Mouse (Mus musculus): Measurements from ENCODE around the gene Ankrd13a. TPM values are rescaled to one million over a fixed set of nuclear protein-coding genes. Genes with fewer than 3 reads are reported as not detected.

Gene Ankrd13a
- polyA plus RNA-seq, 1 experiment from 2014 or later = 28.5 TPM

DNA sequence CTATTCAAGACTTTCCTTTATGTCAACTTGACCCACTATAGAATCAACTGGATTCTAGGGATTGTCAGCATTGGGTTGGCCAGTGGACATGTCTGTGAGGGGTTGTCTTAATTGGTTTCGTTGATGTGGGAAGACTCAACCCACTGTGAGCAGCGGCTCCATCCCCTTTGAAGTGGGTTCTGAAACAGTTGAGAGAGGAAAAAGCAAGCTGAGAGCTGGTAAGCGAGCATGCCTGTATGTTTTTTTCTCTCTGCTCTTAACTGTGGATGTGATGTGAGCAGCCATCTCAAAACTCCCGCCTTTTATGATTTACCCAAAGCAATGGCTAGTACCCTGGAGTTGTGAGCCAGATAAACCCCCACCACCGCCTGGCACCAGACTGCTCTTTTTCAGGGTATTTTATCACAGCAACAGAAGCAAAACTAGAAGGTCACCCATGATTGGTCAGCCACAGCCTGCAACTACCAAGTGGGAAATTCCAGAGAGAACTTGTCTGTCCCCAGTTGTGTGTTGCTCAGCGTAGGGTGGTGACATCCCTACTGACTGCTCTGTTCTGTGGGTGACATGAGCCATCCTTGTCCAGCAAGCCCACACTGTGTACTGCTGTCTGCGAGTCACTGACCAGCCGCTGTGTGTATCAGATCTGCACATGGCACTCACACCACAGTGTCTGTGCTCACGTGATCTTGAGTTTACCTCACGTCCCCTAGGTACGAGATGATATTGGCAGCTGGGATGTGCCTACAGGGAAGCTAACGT is 9.1 kb downstream of the Ankrd13a start:
- Histone ChIP-seq H3K27me3 (replicated peaks) (no peaks in the 10 kb centered on the region), H3K4me1 (peaks cover 66% of the 10 kb centered on the region), H3K36me3 (peaks cover 30% of the 10 kb centered on the region), H3K9ac (no peak overlapping the region), H3K9me3 (no peaks in the 10 kb centered on the region), H3K27ac (replicated peaks) (0 out of 2 replicates have a peak overlapping the region, but pooled peaks have one; percentile 26), H3K4me3 (no peak overlapping the region), H3K4me2 (no peak overlapping the region)
- no peak for ATAC-seq (ENCODE audit: extremely low read depth, insufficient number of reproducible peaks, low FRiP score, low TSS enrichment)
- 58% methylated on average over 12 of the region's 12 CpGs for WGBS

DNA sequence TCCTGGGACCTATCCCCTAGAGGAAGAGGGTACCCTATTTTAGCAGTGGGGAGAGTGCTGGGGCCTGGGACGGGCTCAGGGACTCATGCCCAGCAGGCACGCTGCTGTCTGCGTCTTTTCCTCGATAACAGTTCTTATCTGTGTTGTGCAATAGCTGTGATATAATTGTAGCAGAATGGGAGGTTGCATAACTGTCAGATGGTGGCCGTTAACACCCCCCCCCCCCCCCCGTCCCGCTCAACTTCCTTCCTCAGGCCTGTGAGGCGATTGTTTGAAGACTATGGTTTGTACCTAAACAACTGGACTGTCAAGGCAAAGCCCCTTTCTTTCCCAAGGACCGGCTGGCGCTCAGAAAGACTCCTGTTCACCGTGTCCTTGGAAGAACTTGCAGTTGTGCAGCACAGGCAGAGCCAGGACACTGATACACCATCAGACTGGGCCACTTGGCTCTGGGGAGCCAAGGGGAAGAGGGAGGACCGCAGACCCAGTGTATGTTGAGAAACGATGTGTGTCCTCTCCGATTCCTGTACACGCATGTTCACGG is 10.2 kb downstream of the Ankrd13a start:
- Histone ChIP-seq H3K27ac (replicated peaks) (peak overlapping the region; percentile 82), H3K4me1 (peaks cover 59% of the 10 kb centered on the region), H3K27me3 (replicated peaks) (no peaks in the 10 kb centered on the region), H3K4me2 (peak overlapping the region; percentile 18), H3K9me3 (no peaks in the 10 kb centered on the region), H3K4me3 (no peak overlapping the region), H3K9ac (peak overlapping the region; percentile 66; the same call in 1 of the 2 replicates), H3K36me3 (peaks cover 41% of the 10 kb centered on the region)
- WGBS = 40% methylated on average over 16 of the region's 16 CpGs
- ATAC-seq (ENCODE audit: extremely low read depth, insufficient number of reproducible peaks, low FRiP score, low TSS enrichment) = no peak

- peak overlapping the region; percentile 18 for H3K4me2 ChIP-seq
These were observed 10.7 kb downstream of the Ankrd13a start for GRCm38 (mm10) chr5:114785196-114785595.

GRCm38 (mm10) chr5:114793317-114793716 is 18.8 kb downstream of the Ankrd13a start:
- Histone ChIP-seq H3K4me3 (no peak overlapping the region), H3K4me2 (no peak overlapping the region), H3K27ac (replicated peaks) (no peak overlapping the region), H3K9ac (no peak overlapping the region), H3K4me1 (peaks cover 30% of the 10 kb centered on the region), H3K27me3 (replicated peaks) (no peaks in the 10 kb centered on the region), H3K9me3 (no peaks in the 10 kb centered on the region), H3K36me3 (peaks cover 67% of the 10 kb centered on the region)
- ATAC-seq (ENCODE audit: extremely low read depth, insufficient number of reproducible peaks, low FRiP score, low TSS enrichment) = no peak
- 75% methylated on average over 7 of the region's 7 CpGs for WGBS

More at GRCm38 (mm10) chr5:114785196-114785595, 10.7 kb downstream of the Ankrd13a start:
- no peak for ATAC-seq (ENCODE audit: extremely low read depth, insufficient number of reproducible peaks, low FRiP score, low TSS enrichment)
- H3K27ac ChIP-seq (replicated peaks) = peak overlapping the region; percentile 82
- peaks cover 54% of the 10 kb centered on the region for H3K4me1 ChIP-seq
- no peaks in the 10 kb centered on the region for H3K9me3 ChIP-seq
- WGBS = 83% methylated on average over 4 of the region's 5 CpGs
- H3K9ac ChIP-seq = peak overlapping the region; percentile 66; the same call in 1 of the 2 replicates
- peaks cover 42% of the 10 kb centered on the region for H3K36me3 ChIP-seq
- H3K4me3 ChIP-seq = no peak overlapping the region
- no peaks in the 10 kb centered on the region for H3K27me3 ChIP-seq (replicated peaks)

- Histone ChIP-seq H3K36me3 (peaks cover 67% of the 10 kb centered on the region), H3K27ac (replicated peaks) (no peak overlapping the region)
- WGBS = 63% methylated on average over 4 of the region's 4 CpGs
These were observed 20.1 kb downstream of the Ankrd13a start for GRCm38 (mm10) chr5:114794609-114795008.

GRCm38 (mm10) chr5:114795231-114795630 is 20.8 kb downstream of the Ankrd13a start:
- Histone ChIP-seq H3K27ac (replicated peaks) (no peak overlapping the region), H3K27me3 (replicated peaks) (no peaks in the 10 kb centered on the region), H3K4me3 (no peak overlapping the region), H3K4me2 (no peak overlapping the region), H3K4me1 (peaks cover 30% of the 10 kb centered on the region), H3K9me3 (no peaks in the 10 kb centered on the region), H3K9ac (no peak overlapping the region), H3K36me3 (peaks cover 72% of the 10 kb centered on the region)
- 23% methylated on average over 9 of the region's 9 CpGs for WGBS
- no peak for ATAC-seq (ENCODE audit: extremely low read depth, insufficient number of reproducible peaks, low FRiP score, low TSS enrichment)

More at GRCm38 (mm10) chr5:114794609-114795008, 20.1 kb downstream of the Ankrd13a start:
- no peak for ATAC-seq (ENCODE audit: extremely low read depth, insufficient number of reproducible peaks, low FRiP score, low TSS enrichment)
- Histone ChIP-seq H3K4me2 (no peak overlapping the region), H3K9ac (no peak overlapping the region), H3K4me3 (no peak overlapping the region), H3K9me3 (no peaks in the 10 kb centered on the region), H3K27me3 (replicated peaks) (no peaks in the 10 kb centered on the region), H3K4me1 (peaks cover 30% of the 10 kb centered on the region)

GRCm38 (mm10) chr5:114795653-114796052 is 21.2 kb downstream of the Ankrd13a start:
- Histone ChIP-seq H3K4me3 (no peak overlapping the region), H3K9ac (no peak overlapping the region), H3K36me3 (peaks cover 73% of the 10 kb centered on the region), H3K4me1 (peaks cover 30% of the 10 kb centered on the region), H3K4me2 (no peak overlapping the region), H3K9me3 (no peaks in the 10 kb centered on the region), H3K27me3 (replicated peaks) (no peaks in the 10 kb centered on the region), H3K27ac (replicated peaks) (no peak overlapping the region)
- no peak for ATAC-seq (ENCODE audit: extremely low read depth, insufficient number of reproducible peaks, low FRiP score, low TSS enrichment)
- 56% methylated on average over 9 of the region's 9 CpGs for WGBS

GRCm38 (mm10) chr5:114796299-114797012 is 22.0 kb downstream of the Ankrd13a start:
- Histone ChIP-seq H3K4me3 (peak overlapping the region; percentile 49), H3K4me1 (peaks cover 30% of the 10 kb centered on the region), H3K9me3 (no peaks in the 10 kb centered on the region), H3K27ac (replicated peaks) (0 out of 2 replicates have a peak overlapping the region, but pooled peaks have one; percentile 21), H3K4me2 (peak overlapping the region; percentile 76), H3K9ac (peak overlapping the region; percentile 72), H3K27me3 (replicated peaks) (no peaks in the 10 kb centered on the region), H3K36me3 (peaks cover 73% of the 10 kb centered on the region)
- WGBS = 7% methylated on average over 40 of the region's 40 CpGs
- peak; percentile 56; the same call in 1 of the 2 replicates for ATAC-seq (ENCODE audit: extremely low read depth, insufficient number of reproducible peaks, low FRiP score, low TSS enrichment)

- H3K27me3 ChIP-seq (replicated peaks) = no peaks in the 10 kb centered on the region
- no peak overlapping the region for H3K4me3 ChIP-seq
- ATAC-seq (ENCODE audit: extremely low read depth, insufficient number of reproducible peaks, low FRiP score, low TSS enrichment) = no peak
- no peak overlapping the region for H3K27ac ChIP-seq (replicated peaks)
- WGBS = 87% methylated on average over 8 of the region's 8 CpGs
- H3K9me3 ChIP-seq = no peaks in the 10 kb centered on the region
- H3K36me3 ChIP-seq = peaks cover 73% of the 10 kb centered on the region
- no peak overlapping the region for H3K4me2 ChIP-seq
- peaks cover 30% of the 10 kb centered on the region for H3K4me1 ChIP-seq
- no peak overlapping the region for H3K9ac ChIP-seq
These were observed 22.8 kb downstream of the Ankrd13a start for GRCm38 (mm10) chr5:114797253-114797652.

- Histone ChIP-seq H3K9ac (no peak overlapping the region), H3K27me3 (replicated peaks) (no peaks in the 10 kb centered on the region), H3K27ac (replicated peaks) (no peak overlapping the region), H3K4me3 (no peak overlapping the region), H3K4me1 (peaks cover 23% of the 10 kb centered on the region), H3K9me3 (no peaks in the 10 kb centered on the region), H3K36me3 (peaks cover 78% of the 10 kb centered on the region), H3K4me2 (no peak overlapping the region)
- no peak for ATAC-seq (ENCODE audit: extremely low read depth, insufficient number of reproducible peaks, low FRiP score, low TSS enrichment)
- WGBS = 66% methylated on average over 11 of the region's 11 CpGs
These were observed 25.4 kb downstream of the Ankrd13a start for GRCm38 (mm10) chr5:114799848-114800247.

DNA sequence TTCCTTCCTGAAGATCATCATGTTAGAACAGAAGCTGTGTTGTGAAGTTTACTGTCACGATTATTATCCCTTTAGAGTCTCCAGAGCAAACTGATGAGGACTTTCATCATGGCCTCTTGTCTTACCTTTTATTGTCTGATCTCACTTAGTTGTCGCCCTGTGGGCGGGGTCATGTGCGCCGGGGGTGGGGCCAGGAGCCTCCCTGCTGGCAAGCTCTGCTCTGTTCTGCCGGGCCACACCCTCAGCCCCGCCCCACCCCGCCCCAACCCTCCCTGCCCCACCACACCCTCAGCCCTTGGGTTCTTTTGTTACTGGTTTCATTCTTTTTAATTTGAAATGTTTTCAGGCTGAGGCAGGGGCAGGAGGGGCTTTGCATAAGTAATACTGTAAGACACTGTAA is 26.6 kb downstream of the Ankrd13a start:
- H3K27ac ChIP-seq (replicated peaks) = no peak overlapping the region
- H3K36me3 ChIP-seq = peaks cover 88% of the 10 kb centered on the region
- H3K9ac ChIP-seq = no peak overlapping the region
- H3K9me3 ChIP-seq = no peaks in the 10 kb centered on the region
- H3K4me3 ChIP-seq = no peak overlapping the region
- no peak for ATAC-seq (ENCODE audit: extremely low read depth, insufficient number of reproducible peaks, low FRiP score, low TSS enrichment)
- H3K4me2 ChIP-seq = no peak overlapping the region
- 27% methylated on average over 8 of the region's 8 CpGs for WGBS
- H3K4me1 ChIP-seq = peaks cover 21% of the 10 kb centered on the region
- no peaks in the 10 kb centered on the region for H3K27me3 ChIP-seq (replicated peaks)
